Mouse (Mus musculus) thymus, postnatal 10 days (tissue): ENCODE measurements around the gene Atraid.
A peak's percentile ranks its signal among the peaks of the same experiment; 100 is the strongest.

ENCODE experiments used
- DNase-seq, 2 experiments: peaks; one replicate each; pipeline ENCODE4 v3.0.0; 2021; ENCODE audit warnings: low spot score in 2 of 2

Atraid gene

GRCm38 (mm10) chr5:31094799-31095691 is 46.9 kb downstream of the Atraid start:
- DNase-seq = peak; percentile 12 to 23

- no peak for DNase-seq
These were observed 47.8 kb downstream of the Atraid start for GRCm38 (mm10) chr5:31095711-31096480.
